Mouse (Mus musculus) spleen, adult 2 months (tissue): ENCODE results near the gene Klhl5. TPM values are rescaled to one million over a fixed set of nuclear protein-coding genes. Genes with fewer than 3 reads are reported as not detected.
"Not testable (repeated sequence)": the region's sequence is repeated elsewhere in the genome, so short reads cannot be mapped to it uniquely, and the experiment has no call there.

ENCODE experiments used
- DNase-seq, 2 experiments: peaks; one replicate each; pipeline versions ENCODE4 v3.0.0 to v3.0.0-alpha.2; 2012 to 2021; ENCODE audit warnings: low spot score in 2 of 2, low read depth in 1 of 2
- H3K27ac ChIP-seq: fragments of 200-500 bp; 2 replicates; pipeline ENCODE4 v1.5.1; 2012; ENCODE audit warnings: low read length, inconsistent platforms; ENCODE audit not compliant: insufficient read depth
- H3K27me3 ChIP-seq: fragments of 200-500 bp; 2 replicates; pipeline ENCODE4 v1.6.1; 2012; ENCODE audit warnings: mild to moderate bottlenecking, moderate library complexity, low read length, inconsistent platforms; ENCODE audit not compliant: control insufficient read depth, insufficient read depth
- H3K36me3 ChIP-seq: fragments of 200-500 bp; 2 replicates; pipeline ENCODE4 v1.6.1; 2012; ENCODE audit warnings: mild to moderate bottlenecking, low read length, inconsistent platforms; ENCODE audit not compliant: control insufficient read depth, insufficient read depth
- H3K4me1 ChIP-seq: fragments of 200-500 bp; 2 replicates; pipeline ENCODE4 v1.6.1; 2011; ENCODE audit warnings: inconsistent platforms; ENCODE audit not compliant: control insufficient read depth, insufficient read depth, insufficient read length
- H3K4me3 ChIP-seq: fragments of 200-500 bp; 2 replicates; pipeline ENCODE4 v1.5.1; 2011; ENCODE audit warnings: mild to moderate bottlenecking, inconsistent platforms; ENCODE audit not compliant: insufficient read depth, insufficient read length; ENCODE audit errors: extremely low read depth
- CTCF ChIP-seq: fragments of 200-500 bp; IDR thresholded peaks from 2 replicates; pipeline ENCODE4 v1.5.1; 2011; ENCODE audit warnings: mild to moderate bottlenecking, inconsistent platforms; ENCODE audit not compliant: insufficient read depth, insufficient read length, insufficient replicate concordance; ENCODE audit errors: extremely low read depth
- POLR2A ChIP-seq: fragments of 200-500 bp; IDR thresholded peaks from 2 replicates; pipeline ENCODE4 v1.6.1; 2011; ENCODE audit warnings: low read depth, low read length, inconsistent platforms
- WGBS: fragments of 180-500 bp; shearing (Covaris S2); methylation state at CpG from one replicate; pipeline ENCODE4 v1.1.7; 2018; 5-methylcytosine and 5-hydroxymethylcytosine counted together
- polyA plus RNA-seq: library from polyadenylated mRNA; depleted of rRNA; stranded (reverse); fragments of >200 nt; gene quantifications from 2 replicates; pipeline ENCODE4 v1.2.3, GENCODE M21; 2012

Gene Klhl5
- polyA plus RNA-seq, 1 experiment, result 15.1 TPM

DNA sequence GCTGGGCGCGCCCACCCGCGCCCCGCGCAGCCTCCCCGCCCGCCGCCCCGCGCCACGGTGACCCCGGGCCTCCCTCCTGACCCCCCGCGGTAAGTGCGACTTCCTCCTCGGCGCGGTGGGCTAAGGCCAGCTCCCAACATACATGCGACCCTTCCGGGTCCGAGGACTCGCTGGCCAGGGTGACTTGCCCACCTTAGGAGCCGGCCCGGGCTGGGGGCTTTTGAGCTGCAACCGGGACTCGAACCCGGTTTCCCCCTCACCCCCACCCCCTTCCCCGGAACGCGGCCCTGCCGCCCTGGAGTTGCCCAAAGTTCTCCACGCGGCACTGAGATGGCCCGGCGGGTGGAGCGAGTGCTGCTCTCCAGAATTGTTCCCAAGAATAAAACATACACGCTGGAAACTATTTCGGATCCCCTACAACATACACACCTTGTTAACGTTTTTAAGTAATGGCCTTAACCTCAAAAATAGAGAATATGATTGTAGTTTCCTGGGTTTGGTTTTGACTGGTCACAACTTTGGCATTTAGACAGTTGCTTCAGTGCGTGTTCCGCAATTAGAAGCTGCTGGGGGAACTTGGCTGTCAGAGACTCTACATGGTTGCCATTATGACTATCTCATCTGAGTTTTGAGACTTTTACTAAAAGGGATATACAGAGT is 564 bp downstream of the Klhl5 start:
- 1% methylated on average over 33 of the region's 42 CpGs for WGBS
- H3K36me3 ChIP-seq, result no peaks in the 10 kb centered on the region
- no peaks in the 10 kb centered on the region for H3K27me3 ChIP-seq
- 0 out of 2 replicates have a peak, but pooled peaks cover 4% of the 10 kb centered on the region for H3K4me1 ChIP-seq
- H3K4me3 ChIP-seq, result peak overlapping the region; percentile 83
- peak overlapping the region; percentile 47 for H3K27ac ChIP-seq
- no peak for TF ChIP-seq CTCF
- DNase-seq, result no peak

DNA sequence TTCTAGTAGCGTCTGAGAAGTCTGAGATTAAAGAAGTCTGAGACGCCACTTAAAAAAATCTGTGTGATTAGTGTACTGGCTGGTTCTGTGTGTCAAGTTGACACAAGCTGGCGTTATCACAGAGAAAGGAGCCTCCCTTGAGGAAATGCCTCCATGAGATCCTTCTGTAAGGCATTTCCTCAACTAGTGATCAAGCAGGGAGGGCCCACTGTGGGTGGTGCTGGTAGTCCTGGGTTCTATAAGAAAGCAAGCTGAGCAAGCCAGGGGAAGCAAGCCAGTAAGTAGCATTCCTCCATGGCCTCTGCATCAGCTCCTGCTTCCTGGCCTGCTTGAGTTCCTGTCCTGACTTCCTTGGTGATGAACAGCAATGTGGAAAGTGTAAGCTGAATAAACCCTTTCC is 4.9 kb downstream of the Klhl5 start:
- not testable (repeated sequence) for H3K4me1 ChIP-seq, DNase-seq, H3K27ac ChIP-seq, H3K4me3 ChIP-seq, H3K36me3 ChIP-seq, H3K27me3 ChIP-seq
- WGBS, result 63% methylated on average over 3 of the region's 3 CpGs

DNA sequence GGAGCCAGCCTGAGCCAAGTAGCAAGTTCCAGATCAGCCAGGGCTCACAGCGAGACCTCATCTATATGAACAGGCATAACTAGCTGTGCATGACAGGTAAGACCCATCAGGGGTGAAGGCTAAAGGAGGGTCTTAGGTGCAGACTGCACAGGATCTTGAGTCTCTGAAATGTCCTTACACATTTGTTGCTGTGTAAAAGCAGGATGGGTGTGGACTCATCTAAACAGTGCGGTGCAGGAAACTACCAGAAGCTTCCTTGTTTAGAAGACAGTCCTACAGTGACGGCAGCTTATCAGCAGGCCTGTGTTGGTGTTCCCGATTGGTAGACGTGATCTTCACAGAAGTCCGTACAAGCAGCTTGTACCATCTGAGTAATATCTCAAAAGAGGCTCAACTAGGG is 6.0 kb downstream of the Klhl5 start:
- 77% methylated on average over 6 of the region's 6 CpGs for WGBS
- DNase-seq, result peak in 1 of 2 experiments; percentile 31
- H3K4me1 ChIP-seq, result no peaks in the 10 kb centered on the region; the same call in 1 of the 2 replicates
- no peaks in the 10 kb centered on the region for H3K36me3 ChIP-seq
- no peak for TF ChIP-seq POLR2A
- TF ChIP-seq CTCF, result no peak
- no peak overlapping the region for H3K4me3 ChIP-seq
- H3K27ac ChIP-seq, result peak overlapping the region; percentile 49
- H3K27me3 ChIP-seq, result no peaks in the 10 kb centered on the region

DNA sequence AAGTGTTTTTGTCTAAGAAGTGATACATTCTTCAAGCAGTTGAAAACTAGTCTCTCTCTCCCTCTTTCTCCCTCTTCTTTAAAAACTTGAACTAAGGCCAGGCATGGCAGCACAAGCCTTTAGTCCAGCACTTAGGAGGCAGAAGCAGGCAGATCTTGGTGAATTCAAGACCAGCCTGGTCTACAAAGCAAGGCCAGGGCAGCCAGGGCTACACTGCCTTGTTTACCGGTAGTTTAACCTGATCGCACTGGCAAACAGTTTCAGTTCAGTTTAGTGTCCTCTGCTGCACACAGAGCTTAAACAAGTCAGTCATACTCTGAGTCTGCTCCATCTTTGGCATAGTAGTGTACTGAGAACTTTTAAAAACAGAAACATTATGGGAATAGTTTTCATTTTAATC is 9.4 kb downstream of the Klhl5 start:
- no peak for TF ChIP-seq CTCF
- TF ChIP-seq POLR2A, result no peak
- H3K27ac ChIP-seq, result no peak overlapping the region

DNA sequence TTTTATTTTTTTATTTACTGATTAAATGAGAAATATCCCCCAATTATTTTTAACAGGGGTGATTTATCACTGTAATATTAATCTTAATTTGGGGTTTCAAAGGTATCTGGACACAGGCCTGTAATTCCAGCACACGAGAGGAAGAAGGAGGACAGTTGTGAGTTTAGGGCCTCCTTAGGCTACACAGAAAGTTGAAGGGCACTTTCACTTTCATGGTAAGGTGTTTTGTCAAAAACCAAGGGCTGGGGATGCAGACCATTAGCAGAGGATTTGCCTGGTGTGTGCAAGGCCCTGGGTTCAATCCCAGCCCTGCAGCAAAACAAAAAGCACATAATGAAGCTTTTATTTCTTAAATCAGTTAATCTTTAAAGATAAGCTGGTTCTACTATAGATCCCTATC is 12.2 kb downstream of the Klhl5 start:
- TF ChIP-seq POLR2A (no peak), CTCF (no peak)
- no peak overlapping the region for H3K27ac ChIP-seq
- no peaks in the 10 kb centered on the region for H3K36me3 ChIP-seq
- DNase-seq, result no peak
- H3K27me3 ChIP-seq, result no peaks in the 10 kb centered on the region
- peaks cover 11% of the 10 kb centered on the region; the same call in 1 of the 2 replicates for H3K4me1 ChIP-seq
- H3K4me3 ChIP-seq, result no peak overlapping the region
- WGBS, result 32% methylated on average over 1 of the region's 1 CpGs

More for the DNA sequence above, 9.4 kb downstream of the Klhl5 start:
- Histone ChIP-seq H3K4me3 (no peak overlapping the region), H3K4me1 (peaks cover 11% of the 10 kb centered on the region; the same call in 1 of the 2 replicates), H3K27me3 (no peaks in the 10 kb centered on the region), H3K36me3 (no peaks in the 10 kb centered on the region)
- 49% methylated on average over 2 of the region's 2 CpGs for WGBS
- DNase-seq, result no peak

DNA sequence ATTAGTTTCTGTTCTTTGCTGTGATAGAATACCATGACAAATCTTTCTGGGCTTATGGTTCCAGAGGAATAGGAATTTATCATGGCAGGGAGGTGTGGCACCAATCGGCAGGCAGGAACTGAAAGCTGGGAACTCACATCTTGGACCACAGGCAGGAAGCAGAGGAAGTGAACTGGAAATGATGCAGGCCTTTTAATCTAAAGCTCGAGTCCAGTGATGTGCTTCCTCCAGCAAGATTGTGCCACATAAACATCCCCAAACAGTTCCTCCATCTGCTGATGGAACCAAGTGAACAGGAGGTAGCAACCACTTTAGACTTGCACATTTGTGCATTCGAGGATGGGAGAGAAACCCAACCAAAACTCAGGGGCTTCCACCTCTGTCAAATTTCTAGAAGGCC is 12.6 kb downstream of the Klhl5 start:
- DNase-seq, result no peak
- H3K4me1 ChIP-seq, result peaks cover 11% of the 10 kb centered on the region; the same call in 1 of the 2 replicates
- H3K27ac ChIP-seq, result no peak overlapping the region
- WGBS, result 18% methylated on average over 3 of the region's 3 CpGs
- H3K36me3 ChIP-seq, result no peaks in the 10 kb centered on the region
- no peaks in the 10 kb centered on the region for H3K27me3 ChIP-seq
- no peak overlapping the region for H3K4me3 ChIP-seq
- TF ChIP-seq POLR2A (no peak), CTCF (no peak)

DNA sequence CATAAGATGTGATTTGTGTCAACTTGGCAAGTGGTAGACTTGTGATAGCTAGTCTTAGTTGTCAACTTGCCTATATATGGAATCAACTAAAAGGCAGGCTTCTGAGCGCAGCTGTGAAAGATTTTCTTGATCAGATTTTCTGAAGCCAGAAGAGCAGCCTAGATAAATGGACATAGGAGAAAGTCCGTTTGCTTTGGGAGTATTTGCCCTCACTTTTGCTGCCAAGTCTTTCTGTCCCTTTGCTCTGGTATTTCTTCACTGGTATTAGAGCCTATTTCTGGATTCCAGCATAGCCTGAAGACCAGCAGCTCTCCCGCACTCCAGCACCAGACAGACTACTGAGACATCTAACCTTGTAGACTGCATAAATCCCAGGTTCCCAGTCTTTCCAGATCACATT is 15.3 kb downstream of the Klhl5 start:
- Histone ChIP-seq H3K4me1 (peaks cover 11% of the 10 kb centered on the region; the same call in 1 of the 2 replicates), H3K36me3 (no peaks in the 10 kb centered on the region), H3K4me3 (no peak overlapping the region), H3K27me3 (no peaks in the 10 kb centered on the region), H3K27ac (no peak overlapping the region)
- TF ChIP-seq POLR2A (no peak), CTCF (no peak)
- 91% methylated on average over 3 of the region's 3 CpGs for WGBS
- DNase-seq, result no peak
